Mouse (Mus musculus) urinary bladder, postnatal 10 days (tissue): ENCODE data around the gene Specc1.

Experiments
- DNase-seq: peaks from one replicate; pipeline ENCODE4 v3.0.0; 2022; ENCODE audit warnings: low spot score

The Specc1 gene

GRCm38 (mm10) chr11:62015071-62015654 is 58.6 kb downstream of the Specc1 start:
- no peak for DNase-seq

- no peak for DNase-seq
These were observed 60.4 kb downstream of the Specc1 start for GRCm38 (mm10) chr11:62016985-62017384.

- no peak for DNase-seq
These were observed 62.0 kb downstream of the Specc1 start for GRCm38 (mm10) chr11:62018315-62019205.

- DNase-seq, result no peak
These were observed 63.3 kb downstream of the Specc1 start for GRCm38 (mm10) chr11:62019857-62020256.

GRCm38 (mm10) chr11:62020898-62021297 is 64.3 kb downstream of the Specc1 start:
- no peak for DNase-seq

- no peak for DNase-seq
These were observed 65.5 kb downstream of the Specc1 start for GRCm38 (mm10) chr11:62022105-62022504.

GRCm38 (mm10) chr11:62022718-62023493 is 66.3 kb downstream of the Specc1 start:
- DNase-seq, result no peak

GRCm38 (mm10) chr11:62023494-62024233 is 67.1 kb downstream of the Specc1 start:
- no peak for DNase-seq

- no peak for DNase-seq
These were observed 67.7 kb downstream of the Specc1 start for GRCm38 (mm10) chr11:62024234-62024601.

GRCm38 (mm10) chr11:62024952-62025351 is 68.4 kb downstream of the Specc1 start:
- no peak for DNase-seq

GRCm38 (mm10) chr11:62025770-62026169 is 69.2 kb downstream of the Specc1 start:
- DNase-seq, result no peak

GRCm38 (mm10) chr11:62026345-62026815 is 69.8 kb downstream of the Specc1 start:
- no peak for DNase-seq

- no peak for DNase-seq
These were observed 70.7 kb downstream of the Specc1 start for GRCm38 (mm10) chr11:62027271-62027670.

- no peak for DNase-seq
These were observed 71.1 kb downstream of the Specc1 start for GRCm38 (mm10) chr11:62027705-62028104.

GRCm38 (mm10) chr11:62029171-62029570 is 72.6 kb downstream of the Specc1 start:
- no peak for DNase-seq

GRCm38 (mm10) chr11:62034564-62034963 is 78.0 kb downstream of the Specc1 start:
- no peak for DNase-seq

GRCm38 (mm10) chr11:62035220-62035619 is 78.7 kb downstream of the Specc1 start:
- no peak for DNase-seq

GRCm38 (mm10) chr11:62040122-62040521 is 83.6 kb downstream of the Specc1 start:
- DNase-seq, result no peak

GRCm38 (mm10) chr11:62044627-62045026 is 88.1 kb downstream of the Specc1 start:
- no peak for DNase-seq

- DNase-seq, result no peak
These were observed 89.4 kb downstream of the Specc1 start for GRCm38 (mm10) chr11:62045964-62046363.

GRCm38 (mm10) chr11:62047817-62048640 is 91.5 kb downstream of the Specc1 start:
- DNase-seq, result no peak
